Mouse (Mus musculus) stomach, embryonic 14.5 days (tissue): ENCODE measurements around the gene Zbed6. TPM values are rescaled to one million over a fixed set of nuclear protein-coding genes. Genes with fewer than 3 reads are reported as not detected.
"Not testable (repeated sequence)": the region's sequence is repeated elsewhere in the genome, so short reads cannot be mapped to it uniquely, and the experiment has no call there.

Source experiments
- ATAC-seq: fragments of 200-750 bp; cut with Nextera tagmentation; 2 replicates; pipeline ENCODE4 v1.8.0; 2017; ENCODE audit warnings: low read depth, moderate TSS enrichment; ENCODE audit not compliant: insufficient number of reproducible peaks, insufficient read depth, low FRiP score
- H3K27ac ChIP-seq: fragments of 300-500 bp; sonication (generic); 2 replicates; pipeline ENCODE4 v1.5.1; 2014; ENCODE audit warnings: mild to moderate bottlenecking, low read length, moderate library complexity, mixed read lengths
- H3K27me3 ChIP-seq: fragments of 300-500 bp; sonication (generic); 2 replicates; pipeline ENCODE4 v1.6.1; 2014; ENCODE audit warnings: low read length, control low read depth, mixed read lengths; ENCODE audit not compliant: control insufficient read depth, insufficient read depth
- H3K36me3 ChIP-seq: fragments of 300-500 bp; sonication (generic); 2 replicates; pipeline ENCODE4 v1.6.1; 2014; ENCODE audit warnings: mild to moderate bottlenecking, control low read depth, low read length, moderate library complexity, mixed read lengths; ENCODE audit not compliant: control insufficient read depth, insufficient read depth
- H3K4me1 ChIP-seq: fragments of 300-500 bp; sonication (generic); 2 replicates; pipeline ENCODE4 v1.6.1; 2014; ENCODE audit warnings: low read length, control low read depth, mixed read lengths; ENCODE audit not compliant: control insufficient read depth, insufficient read depth
- H3K4me2 ChIP-seq: fragments of 300-500 bp; sonication (generic); replicated peaks from 2 replicates; pipeline ENCODE4 v1.6.1; 2014; ENCODE audit warnings: low read depth, low read length, control low read depth
- H3K4me3 ChIP-seq: fragments of 300-500 bp; sonication (generic); 2 replicates; pipeline ENCODE4 v1.5.1; 2014; ENCODE audit warnings: low read depth, low read length, control low read depth
- H3K9ac ChIP-seq: fragments of 300-500 bp; sonication (generic); replicated peaks from 2 replicates; pipeline ENCODE4 v1.6.1; 2014; ENCODE audit warnings: low read depth, mild to moderate bottlenecking, control low read depth, low read length, moderate library complexity, mixed read lengths
- H3K9me3 ChIP-seq: fragments of 300-500 bp; sonication (generic); 2 replicates; pipeline ENCODE4 v1.6.1; 2016; ENCODE audit warnings: low read depth, low read length, control low read depth; ENCODE audit not compliant: control insufficient read depth
- WGBS: fragments of 180-500 bp; shearing (Covaris S2); extraction: QIAGEN DNeasy Blood & Tissue Kit; methylation state at CpG from one replicate; pipeline ENCODE4 v1.1.7; 2014; 5-methylcytosine and 5-hydroxymethylcytosine counted together
- polyA plus RNA-seq: library from polyadenylated mRNA; unstranded; fragments of >200 nt; fragmentation: Nextera tagmentation; extraction: Ambion mirVana; gene quantifications from 2 replicates; pipeline ENCODE4 v1.2.1, GENCODE M21; 2014

Gene Zbed6
- polyA plus RNA-seq, 1 experiment from 2014 or later: not detected

GRCm38 (mm10) chr1:133668618-133669017 lies 7.9 kb upstream of the Zbed6 start:
- ATAC-seq: no peak
- no peaks in the 10 kb centered on the region for H3K9me3 ChIP-seq
- no peak overlapping the region for H3K9ac ChIP-seq
- no peaks in the 10 kb centered on the region for H3K27me3 ChIP-seq
- no peaks in the 10 kb centered on the region for H3K4me1 ChIP-seq
- H3K27ac ChIP-seq: no peak overlapping the region
- no peak overlapping the region for H3K4me2 ChIP-seq
- no peaks in the 10 kb centered on the region for H3K36me3 ChIP-seq
- WGBS: 82% methylated on average over 3 of the region's 3 CpGs
- H3K4me3 ChIP-seq: no peak overlapping the region

GRCm38 (mm10) chr1:133667721-133668120 lies 7.0 kb upstream of the Zbed6 start:
- 0 out of 2 replicates have a peak, but pooled peaks cover 3% of the 10 kb centered on the region for H3K4me1 ChIP-seq
- no peak for ATAC-seq
- H3K36me3 ChIP-seq: no peaks in the 10 kb centered on the region
- WGBS: 53% methylated on average over 7 of the region's 7 CpGs
- H3K4me2 ChIP-seq: no peak overlapping the region
- H3K27me3 ChIP-seq: no peaks in the 10 kb centered on the region
- no peak overlapping the region for H3K4me3 ChIP-seq
- no peak overlapping the region for H3K27ac ChIP-seq
- no peak overlapping the region for H3K9ac ChIP-seq
- H3K9me3 ChIP-seq: no peaks in the 10 kb centered on the region

GRCm38 (mm10) chr1:133665713-133666112 lies 5.0 kb upstream of the Zbed6 start:
- H3K4me1 ChIP-seq, H3K36me3 ChIP-seq, H3K4me3 ChIP-seq, H3K4me2 ChIP-seq, H3K27me3 ChIP-seq, H3K9ac ChIP-seq, H3K9me3 ChIP-seq, ATAC-seq, H3K27ac ChIP-seq: not testable (repeated sequence)
- WGBS: 86% methylated on average over 7 of the region's 8 CpGs

- H3K4me3 ChIP-seq: no peak overlapping the region
- no peaks in the 10 kb centered on the region for H3K27me3 ChIP-seq
- 0 out of 2 replicates have a peak, but pooled peaks cover 3% of the 10 kb centered on the region for H3K36me3 ChIP-seq
- H3K27ac ChIP-seq: peak overlapping the region; percentile 48; the same call in 1 of the 2 replicates
- no peak overlapping the region for H3K4me2 ChIP-seq
- H3K4me1 ChIP-seq: peaks cover 8% of the 10 kb centered on the region
- no peak for ATAC-seq
- H3K9ac ChIP-seq: no peak overlapping the region
- 66% methylated on average over 11 of the region's 11 CpGs for WGBS
- no peaks in the 10 kb centered on the region for H3K9me3 ChIP-seq
Observed at GRCm38 (mm10) chr1:133664203-133664970, 3.7 kb upstream of the Zbed6 start.

- Histone ChIP-seq H3K9me3 (no peaks in the 10 kb centered on the region), H3K4me1 (peaks cover 17% of the 10 kb centered on the region), H3K9ac (no peak overlapping the region), H3K4me2 (no peak overlapping the region), H3K27ac (peak overlapping the region; percentile 48), H3K27me3 (no peaks in the 10 kb centered on the region), H3K36me3 (peaks cover 11% of the 10 kb centered on the region; the same call in 1 of the 2 replicates), H3K4me3 (no peak overlapping the region)
- peak; percentile 50; the same call in 1 of the 2 replicates for ATAC-seq
- 40% methylated on average over 4 of the region's 4 CpGs for WGBS
Observed at GRCm38 (mm10) chr1:133663427-133663826, 2.7 kb upstream of the Zbed6 start.

GRCm38 (mm10) chr1:133662941-133663340 lies 2.3 kb upstream of the Zbed6 start:
- H3K9me3 ChIP-seq: no peaks in the 10 kb centered on the region
- no peaks in the 10 kb centered on the region for H3K27me3 ChIP-seq
- no peak overlapping the region for H3K9ac ChIP-seq
- peak overlapping the region; percentile 48 for H3K27ac ChIP-seq
- peaks cover 15% of the 10 kb centered on the region; the same call in 1 of the 2 replicates for H3K36me3 ChIP-seq
- H3K4me1 ChIP-seq: peaks cover 22% of the 10 kb centered on the region
- H3K4me2 ChIP-seq: no peak overlapping the region
- no peak overlapping the region for H3K4me3 ChIP-seq
- ATAC-seq: no peak
- WGBS: 94% methylated on average over 7 of the region's 7 CpGs

GRCm38 (mm10) chr1:133661203-133661933 lies 683 bp upstream of the Zbed6 start, which contains the start of gene Gm38394:
Gene Gm38394 (minus strand): TSS chr1:133661318.
- peak within 1 kb of the TSS; percentile 87 for H3K9ac ChIP-seq
- H3K27me3 ChIP-seq: no peaks in the 10 kb centered on the region
- H3K9me3 ChIP-seq: no peaks in the 10 kb centered on the region
- H3K4me2 ChIP-seq: peak within 1 kb of the TSS; percentile 85
- peaks cover 23% of the 10 kb centered on the region; the same call in 1 of the 2 replicates for H3K36me3 ChIP-seq
- H3K4me1 ChIP-seq: peaks cover 34% of the 10 kb centered on the region
- ATAC-seq: peak; percentile 96
- H3K4me3 ChIP-seq: peak within 1 kb of the TSS; percentile 85
- peak within 1 kb of the TSS; percentile 95 for H3K27ac ChIP-seq
- 3% methylated on average over 26 of the region's 26 CpGs for WGBS

GRCm38 (mm10) chr1:133658878-133659277 lies 1.8 kb downstream of the Zbed6 start:
- peaks cover 34% of the 10 kb centered on the region for H3K4me1 ChIP-seq
- peaks cover 28% of the 10 kb centered on the region for H3K36me3 ChIP-seq
- no peak overlapping the region for H3K27ac ChIP-seq
- WGBS: 84% methylated on average over 3 of the region's 3 CpGs
- H3K9ac ChIP-seq: no peak overlapping the region
- no peaks in the 10 kb centered on the region for H3K27me3 ChIP-seq
- no peak for ATAC-seq
- H3K9me3 ChIP-seq: no peaks in the 10 kb centered on the region
- H3K4me2 ChIP-seq: peak overlapping the region; percentile 85; the same call in 1 of the 2 replicates
- no peak overlapping the region for H3K4me3 ChIP-seq
